Mouse (Mus musculus): ENCODE results near the gene Ffar3. TPM values are rescaled to one million over a fixed set of nuclear protein-coding genes. Genes with fewer than 3 reads are reported as not detected.

Gene Ffar3
- total RNA-seq, 2 experiments from 2014 or later, result not detected

DNA sequence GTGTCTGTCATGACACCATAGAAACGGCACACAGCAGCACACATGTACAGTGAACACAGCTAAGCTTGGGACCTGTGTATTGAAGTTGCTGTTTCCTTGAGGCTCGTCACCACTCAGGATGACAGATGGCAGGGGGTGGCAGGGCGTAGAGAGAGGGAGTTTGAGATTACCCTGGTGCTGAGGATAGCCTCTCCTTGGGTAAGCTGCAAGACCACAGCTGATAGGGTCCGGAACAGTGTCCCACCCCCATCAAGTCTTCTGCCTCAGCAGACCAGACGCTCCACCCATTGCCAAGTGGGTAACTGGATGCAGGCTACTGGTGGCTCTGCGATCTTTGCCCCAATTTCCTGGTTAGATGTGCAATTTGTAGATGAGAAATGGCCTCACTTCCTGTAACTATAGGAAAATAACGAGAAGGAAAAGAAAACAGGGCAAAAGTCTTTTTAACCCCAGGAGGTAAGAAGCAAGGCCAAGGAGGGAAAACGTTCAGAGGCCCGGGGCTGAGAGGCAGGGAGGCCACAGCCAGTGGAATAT lies 44.2 kb downstream of the Ffar3 start:
- no peak for DNase-seq (ENCODE audit: extremely low spot score in 1 of 2, low spot score in 2 of 2)
- intact Hi-C loops (cut with DNase I), result no loop called here

DNA sequence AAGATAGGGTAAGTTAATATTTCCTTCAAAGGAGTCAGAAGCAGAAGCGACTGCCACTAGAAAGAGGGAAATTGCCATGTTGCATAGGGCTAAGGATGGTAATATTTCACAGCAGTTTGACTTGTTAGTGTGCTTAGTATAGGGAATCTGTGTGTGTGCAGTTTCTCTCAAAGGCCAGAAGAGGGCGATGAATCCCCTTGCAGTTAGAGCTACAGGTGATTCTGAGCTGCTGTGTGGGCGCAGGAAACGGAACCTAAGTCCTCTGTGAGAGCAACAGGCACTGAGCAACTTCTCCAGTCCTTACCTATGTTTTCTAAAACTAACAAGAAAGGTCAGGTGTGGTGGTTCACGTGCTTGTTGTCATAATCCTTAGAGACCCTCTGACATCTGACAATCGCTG lies 45.7 kb downstream of the Ffar3 start:
- intact Hi-C loops (cut with DNase I), result no loop called here
- no peak for DNase-seq (ENCODE audit: extremely low spot score in 1 of 2, low spot score in 2 of 2)

DNA sequence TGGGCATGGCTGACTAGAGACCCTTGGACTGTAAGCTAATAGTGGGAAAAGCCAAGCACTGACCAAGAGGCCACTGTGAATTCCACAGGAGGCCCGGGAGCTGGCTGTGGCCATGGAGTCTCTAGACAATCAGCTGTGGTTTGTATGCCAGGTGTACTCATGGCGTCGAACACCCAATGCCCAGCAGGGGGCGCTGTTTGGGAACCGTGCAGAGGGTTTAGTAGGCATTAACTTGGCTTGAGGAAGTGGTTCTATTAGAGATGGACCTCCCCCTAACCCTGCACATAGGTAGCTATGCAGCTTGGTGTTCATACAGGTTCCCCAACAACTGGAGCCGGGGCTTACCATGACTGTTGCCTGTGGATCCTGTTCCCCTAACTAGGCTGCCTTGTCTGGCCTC lies 50.1 kb downstream of the Ffar3 start:
- DNase-seq (ENCODE audit: extremely low spot score in 1 of 2, low spot score in 2 of 2), result no peak
- intact Hi-C loops (cut with DNase I), result no loop called here

Other genes starting within 250 kb of the Ffar3 start
- gene Upk1a, start 243.3 kb downstream of the Ffar3 start, total RNA-seq (2021), result under 1 TPM in 1 of 2 experiments, not detected in 1; 0.32 TPM
- gene Cox6b1, start 230.0 kb downstream of the Ffar3 start, total RNA-seq (2021), result 100 to 1,000 TPM; 736 to 789 TPM
- gene Etv2, start 220.3 kb downstream of the Ffar3 start, total RNA-seq (2021), result not detected
- 10 to 100 TPM; 68.0 to 72.2 TPM for gene Rbm42, start 205.9 kb downstream of the Ffar3 start, total RNA-seq (2021)
- 1 to 10 TPM; 7.1 to 7.3 TPM for gene Haus5, start 191.2 kb downstream of the Ffar3 start, total RNA-seq (2021)
- not detected for gene Pmis2, start 184.6 kb downstream of the Ffar3 start, total RNA-seq (2021)
- gene 2200002J24Rik, start 157.3 kb downstream of the Ffar3 start, total RNA-seq (2021), result not detected
- gene Atp4a, start 144.0 kb downstream of the Ffar3 start, total RNA-seq (2021), result 1 to 10 TPM; 2.5 to 3.2 TPM
- gene Tmem147, start 126.6 kb downstream of the Ffar3 start, total RNA-seq (2021), result 100 to 1,000 TPM; 136 to 144 TPM
- not detected for gene Gapdhs, start 112.5 kb downstream of the Ffar3 start, total RNA-seq (2021)
- 1 to 10 TPM; 9.5 to 9.8 TPM for gene Sbsn, start 104.7 kb downstream of the Ffar3 start, total RNA-seq (2021)
- gene Dmkn, start 92.4 kb downstream of the Ffar3 start, total RNA-seq (2021), result 1 to 10 TPM; 1.4 to 1.5 TPM
- gene Krtdap, start 68.3 kb downstream of the Ffar3 start, total RNA-seq (2021), result not detected
- under 1 TPM in 1 of 2 experiments, not detected in 1; 0.69 TPM for gene Ffar2, start 32.4 kb downstream of the Ffar3 start, total RNA-seq (2021)
- gene Ffar1, start 5.4 kb upstream of the Ffar3 start, total RNA-seq (2021), result not detected
- gene Cd22, start 24.2 kb upstream of the Ffar3 start, total RNA-seq (2021), result under 1 TPM in 1 of 2 experiments, not detected in 1; 0.28 TPM
- 10 to 100 TPM; 27.0 to 60.7 TPM for gene Mag, start 58.7 kb upstream of the Ffar3 start, total RNA-seq (2021)
- not detected for gene Hamp2, start 68.5 kb upstream of the Ffar3 start, total RNA-seq (2021)
- not detected for gene Hamp, start 87.9 kb upstream of the Ffar3 start, total RNA-seq (2021)
- 100 to 1,000 TPM; 112 to 115 TPM for gene Usf2, start 100.6 kb upstream of the Ffar3 start, total RNA-seq (2021)
- gene Lsr, start 117.3 kb upstream of the Ffar3 start, total RNA-seq (2021), result 10 to 100 TPM; 10.2 to 12.6 TPM
- under 1 TPM; 0.18 to 0.21 TPM for gene Fam187b, start 117.6 kb upstream of the Ffar3 start, total RNA-seq (2021)
- 10 to 100 TPM; 37.2 to 37.5 TPM for gene Fxyd5, start 186.3 kb upstream of the Ffar3 start, total RNA-seq (2021)
- gene Fxyd7, start 195.3 kb upstream of the Ffar3 start, total RNA-seq (2021), result 100 to 1,000 TPM; 371 to 375 TPM
- 10 to 100 TPM; 34.1 to 35.5 TPM for gene Fxyd1, start 201.0 kb upstream of the Ffar3 start, total RNA-seq (2021)
- 1 to 10 TPM; 9.0 to 9.2 TPM for gene Lgi4, start 203.2 kb upstream of the Ffar3 start, total RNA-seq (2021)
- gene Fxyd3, start 220.5 kb upstream of the Ffar3 start, total RNA-seq (2021), result not detected